Mouse (Mus musculus): ENCODE results near the gene Clip3. TPM values are rescaled to one million over a fixed set of nuclear protein-coding genes. Genes with fewer than 3 reads are reported as not detected.

The Clip3 gene
- polyA plus RNA-seq, 1 experiment from 2014 or later: 36.5 TPM

GRCm38 (mm10) chr7:30300914-30301313 lies 9.4 kb downstream of the Clip3 start:
- no peak for ATAC-seq (replicated peaks; ENCODE audit: low FRiP score)
- H3K4me1 ChIP-seq: no peaks in the 10 kb centered on the region
- no peak overlapping the region for H3K27ac ChIP-seq
- WGBS: 47% methylated on average over 3 of the region's 3 CpGs
- no peak overlapping the region for H3K4me2 ChIP-seq
- H3K9ac ChIP-seq: no peak overlapping the region
- H3K4me3 ChIP-seq (replicated peaks): no peak overlapping the region
- peaks cover 83% of the 10 kb centered on the region for H3K36me3 ChIP-seq
- no peaks in the 10 kb centered on the region for H3K9me3 ChIP-seq (replicated peaks)
- H3K27me3 ChIP-seq: no peaks in the 10 kb centered on the region

DNA sequence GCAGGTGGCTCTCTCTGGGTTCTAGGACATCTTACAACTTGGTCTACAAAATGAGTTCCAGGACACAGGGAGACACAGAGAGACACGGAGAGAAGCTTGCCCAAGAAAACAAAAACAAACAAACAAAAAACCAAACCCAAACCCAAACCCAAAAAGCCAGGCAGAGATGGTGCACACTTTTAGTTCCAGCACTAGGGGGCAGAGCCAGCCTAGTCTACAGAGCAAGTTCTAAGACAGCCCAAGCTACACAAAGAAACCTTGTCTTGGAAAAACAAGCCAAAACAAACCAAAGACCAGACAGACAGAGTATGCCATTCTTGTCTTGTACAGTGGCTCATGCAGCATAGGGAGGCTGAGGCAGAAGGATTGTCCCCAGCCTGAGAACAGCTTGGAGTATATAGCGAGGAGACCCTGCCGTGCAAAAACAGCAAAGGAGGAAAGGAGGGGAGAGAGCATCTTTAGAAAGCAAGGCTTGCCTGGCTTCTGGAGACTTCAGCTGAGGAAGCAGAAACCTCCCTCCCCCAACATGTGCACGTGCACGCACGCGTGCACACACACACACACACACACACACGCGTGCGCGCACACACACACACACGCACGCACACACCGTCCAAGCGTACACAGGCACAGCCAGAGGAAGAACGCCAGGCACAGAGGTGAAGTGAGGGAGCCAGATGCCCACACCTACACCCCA lies 14.7 kb downstream of the Clip3 start:
- Histone ChIP-seq H3K27ac (no peak overlapping the region), H3K27me3 (no peaks in the 10 kb centered on the region), H3K9me3 (replicated peaks) (no peaks in the 10 kb centered on the region), H3K4me1 (peaks cover 20% of the 10 kb centered on the region), H3K4me3 (replicated peaks) (no peak overlapping the region), H3K4me2 (no peak overlapping the region), H3K9ac (no peak overlapping the region), H3K36me3 (peaks cover 62% of the 10 kb centered on the region)
- no peak for ATAC-seq (replicated peaks; ENCODE audit: low FRiP score)
- WGBS: 90% methylated on average over 16 of the region's 16 CpGs

GRCm38 (mm10) chr7:30308076-30309005 lies 16.8 kb downstream of the Clip3 start, which contains the start of gene Alkbh6:
Alkbh6 (plus strand) TSS chr7:30308717.
- Histone ChIP-seq H3K36me3 (peaks cover 58% of the 10 kb centered on the region), H3K27me3 (no peaks in the 10 kb centered on the region), H3K27ac (peak within 1 kb of the TSS; percentile 74), H3K4me3 (replicated peaks) (peak within 1 kb of the TSS; percentile 60), H3K9ac (peak within 1 kb of the TSS; percentile 61), H3K9me3 (replicated peaks) (no peaks in the 10 kb centered on the region), H3K4me2 (peak within 1 kb of the TSS; percentile 75), H3K4me1 (peaks cover 20% of the 10 kb centered on the region)
- peak; percentile 100 for ATAC-seq (replicated peaks; ENCODE audit: low FRiP score)
- WGBS: 3% methylated on average over 27 of the region's 27 CpGs

DNA sequence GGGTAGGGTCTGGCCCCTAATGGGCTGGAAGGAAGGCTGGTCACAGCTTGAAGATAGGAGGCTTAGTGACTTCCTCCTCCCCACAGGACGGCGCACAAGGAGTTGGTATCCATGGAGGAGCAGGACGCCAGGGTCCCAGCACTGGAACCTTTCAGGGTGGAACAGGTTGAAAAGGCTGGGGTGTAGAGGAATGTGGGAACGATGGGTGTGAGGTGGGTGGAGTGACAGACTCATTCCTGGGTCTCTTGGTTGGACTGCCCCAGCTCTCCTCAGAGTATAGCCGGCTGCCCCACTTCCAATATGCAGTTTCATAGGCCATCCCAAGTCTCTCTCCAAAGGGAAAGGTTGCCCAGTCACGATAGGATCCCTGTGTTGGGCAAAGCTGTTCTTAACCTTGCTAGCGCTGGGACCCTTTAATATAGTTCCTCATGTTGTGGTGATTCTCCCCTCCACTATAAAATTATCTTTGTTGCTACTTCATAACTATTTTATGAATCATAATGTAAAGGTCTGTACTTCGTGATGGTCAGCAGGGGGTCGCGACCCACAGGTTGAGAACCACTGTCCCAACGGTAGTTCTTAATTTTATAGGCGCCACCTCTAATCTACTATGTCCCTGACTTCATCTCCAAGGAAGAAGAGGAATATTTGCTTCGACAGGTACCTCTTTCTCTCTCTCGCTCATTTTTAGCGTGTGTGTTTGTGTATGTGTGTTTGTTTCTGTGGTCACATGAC lies 18.0 kb downstream of the Clip3 start:
- 0 out of 2 replicates have a peak overlapping the region, but pooled peaks have one; percentile 41 for H3K27ac ChIP-seq
- no peak for ATAC-seq (replicated peaks; ENCODE audit: low FRiP score)
- 61% methylated on average over 15 of the region's 15 CpGs for WGBS
- H3K27me3 ChIP-seq: no peaks in the 10 kb centered on the region
- peak overlapping the region; percentile 75 for H3K4me2 ChIP-seq
- no peaks in the 10 kb centered on the region for H3K9me3 ChIP-seq (replicated peaks)
- peaks cover 51% of the 10 kb centered on the region for H3K36me3 ChIP-seq
- peaks cover 33% of the 10 kb centered on the region for H3K4me1 ChIP-seq
- peak overlapping the region; percentile 60 for H3K4me3 ChIP-seq (replicated peaks)
- peak overlapping the region; percentile 61 for H3K9ac ChIP-seq

- no peak overlapping the region for H3K4me3 ChIP-seq (replicated peaks)
- H3K27me3 ChIP-seq: no peaks in the 10 kb centered on the region
- no peak overlapping the region for H3K27ac ChIP-seq
- peaks cover 50% of the 10 kb centered on the region for H3K36me3 ChIP-seq
- ATAC-seq (replicated peaks; ENCODE audit: low FRiP score): no peak
- no peaks in the 10 kb centered on the region for H3K9me3 ChIP-seq (replicated peaks)
- H3K4me2 ChIP-seq: peak overlapping the region; percentile 75; the same call in 1 of the 2 replicates
- 88% methylated on average over 12 of the region's 12 CpGs for WGBS
- peaks cover 37% of the 10 kb centered on the region for H3K4me1 ChIP-seq
- H3K9ac ChIP-seq: no peak overlapping the region
Observed at GRCm38 (mm10) chr7:30310136-30310535, 18.6 kb downstream of the Clip3 start.

GRCm38 (mm10) chr7:30313666-30314320 lies 22.3 kb downstream of the Clip3 start:
- peak overlapping the region; percentile 56; the same call in 1 of the 2 replicates for H3K27ac ChIP-seq
- peaks cover 53% of the 10 kb centered on the region for H3K4me1 ChIP-seq
- WGBS: 40% methylated on average over 27 of the region's 27 CpGs
- H3K4me2 ChIP-seq: peak overlapping the region; percentile 66
- no peaks in the 10 kb centered on the region for H3K9me3 ChIP-seq (replicated peaks)
- ATAC-seq (replicated peaks; ENCODE audit: low FRiP score): no peak
- peaks cover 41% of the 10 kb centered on the region for H3K36me3 ChIP-seq
- no peaks in the 10 kb centered on the region for H3K27me3 ChIP-seq
- H3K4me3 ChIP-seq (replicated peaks): peak overlapping the region; percentile 15
- H3K9ac ChIP-seq: peak overlapping the region; percentile 8; the same call in 1 of the 2 replicates

GRCm38 (mm10) chr7:30314721-30315155 lies 23.2 kb downstream of the Clip3 start, which contains the start of gene Syne4:
Syne4 (plus strand) TSS chr7:30314807.
- under 1% methylated on average over 9 of the region's 9 CpGs for WGBS

GRCm38 (mm10) chr7:30315559-30316529 lies 24.3 kb downstream of the Clip3 start:
- Histone ChIP-seq H3K4me3 (replicated peaks) (peak overlapping the region; percentile 54), H3K27ac (no peak overlapping the region), H3K9me3 (replicated peaks) (no peaks in the 10 kb centered on the region), H3K4me1 (peaks cover 42% of the 10 kb centered on the region), H3K9ac (0 out of 2 replicates have a peak overlapping the region, but pooled peaks have one; percentile 54), H3K27me3 (no peaks in the 10 kb centered on the region), H3K4me2 (peak overlapping the region; percentile 66), H3K36me3 (peaks cover 36% of the 10 kb centered on the region)
- ATAC-seq (replicated peaks; ENCODE audit: low FRiP score): no peak
- WGBS: 72% methylated on average over 13 of the region's 13 CpGs

More at GRCm38 (mm10) chr7:30314721-30315155, 23.2 kb downstream of the Clip3 start, which contains the start of gene Syne4:
- Histone ChIP-seq H3K4me3 (replicated peaks) (peak within 1 kb of the TSS; percentile 54), H3K27ac (peak within 1 kb of the TSS; percentile 88), H3K4me2 (peak within 1 kb of the TSS; percentile 66), H3K9me3 (replicated peaks) (no peaks in the 10 kb centered on the region), H3K9ac (peak within 1 kb of the TSS; percentile 54), H3K36me3 (peaks cover 45% of the 10 kb centered on the region), H3K27me3 (no peaks in the 10 kb centered on the region), H3K4me1 (peaks cover 46% of the 10 kb centered on the region)
- ATAC-seq (replicated peaks; ENCODE audit: low FRiP score): peak; percentile 84

- H3K9me3 ChIP-seq (replicated peaks): no peaks in the 10 kb centered on the region
- H3K4me1 ChIP-seq: peaks cover 57% of the 10 kb centered on the region
- H3K27me3 ChIP-seq: no peaks in the 10 kb centered on the region
- no peak overlapping the region for H3K9ac ChIP-seq
- H3K36me3 ChIP-seq: peaks cover 16% of the 10 kb centered on the region; the same call in 1 of the 2 replicates
- WGBS: 74% methylated on average over 3 of the region's 3 CpGs
- 0 out of 2 replicates have a peak overlapping the region, but pooled peaks have one; percentile 20 for H3K27ac ChIP-seq
- no peak overlapping the region for H3K4me2 ChIP-seq
- ATAC-seq (replicated peaks; ENCODE audit: low FRiP score): no peak; the same call in 1 of the 2 replicates
- H3K4me3 ChIP-seq (replicated peaks): no peak overlapping the region
Observed at GRCm38 (mm10) chr7:30318142-30318541, 26.6 kb downstream of the Clip3 start.

DNA sequence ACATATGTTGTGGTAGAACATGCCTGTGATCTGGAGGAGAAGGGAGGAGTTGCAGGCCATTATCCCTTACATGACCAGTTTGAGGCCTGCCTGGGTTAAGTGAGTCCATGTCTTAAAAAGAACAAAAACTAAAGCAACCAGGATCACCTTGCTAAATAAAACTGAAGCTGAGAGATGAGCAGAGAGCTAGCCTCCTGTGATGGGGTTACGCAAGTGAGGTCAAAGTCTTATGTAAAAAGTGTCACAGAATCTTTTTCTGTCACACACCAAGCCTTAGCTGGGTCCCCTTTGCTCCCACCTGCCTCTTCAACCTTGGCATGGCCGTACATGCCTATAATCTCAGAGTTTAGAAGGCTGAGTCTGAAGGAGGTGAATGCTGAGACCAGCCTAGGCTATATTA lies 29.4 kb downstream of the Clip3 start:
- WGBS: 77% methylated on average over 2 of the region's 2 CpGs
- H3K4me3 ChIP-seq (replicated peaks): peak overlapping the region; percentile 90
- no peak for ATAC-seq (replicated peaks; ENCODE audit: low FRiP score)
- H3K9me3 ChIP-seq (replicated peaks): no peaks in the 10 kb centered on the region; the same call in 1 of the 2 replicates
- peaks cover 15% of the 10 kb centered on the region; the same call in 1 of the 2 replicates for H3K36me3 ChIP-seq
- H3K4me2 ChIP-seq: peak overlapping the region; percentile 93
- H3K9ac ChIP-seq: no peak overlapping the region
- H3K4me1 ChIP-seq: peaks cover 33% of the 10 kb centered on the region
- H3K27ac ChIP-seq: no peak overlapping the region
- no peaks in the 10 kb centered on the region for H3K27me3 ChIP-seq

All from kidney, embryonic 15.5 days (tissue).